Mouse (Mus musculus): Measurements from ENCODE around the gene Degs2.

DNA sequence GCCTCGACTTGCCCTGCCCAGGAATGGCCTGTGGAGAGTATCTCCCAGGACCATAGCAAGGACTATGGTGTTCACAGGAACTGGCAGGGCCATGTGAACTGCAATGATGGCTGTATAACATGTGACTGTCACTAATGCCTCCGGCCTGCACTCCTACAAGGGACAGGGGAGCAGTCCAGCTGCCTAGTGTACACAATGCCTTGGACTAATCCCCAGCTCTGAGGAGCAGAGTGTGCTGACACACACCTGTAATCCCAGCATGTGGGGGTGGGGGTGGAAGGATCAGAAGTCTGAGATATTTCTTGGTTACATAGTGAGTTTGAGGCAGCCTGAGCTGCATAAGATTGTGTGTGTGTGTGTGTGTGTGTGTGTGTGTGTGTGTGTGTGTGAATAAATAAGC lies 8.5 kb downstream of the Degs2 start:
- no peak for TF ChIP-seq POLR2A (IDR thresholded peaks at IDR 0.05; ENCODE audit: control insufficient read depth, low read depth, low read length)
- no peak for TF ChIP-seq CTCF (IDR thresholded peaks at IDR 0.05; ENCODE audit: control insufficient read depth, insufficient read depth, insufficient replicate concordance, low read depth, low read length)

Data from testis, adult 2 months (tissue).